Mouse (Mus musculus): ENCODE measurements around the gene Emsy.

Gene Emsy

GRCm38 (mm10) chr7:98667956-98668746 is 11.6 kb upstream of the Emsy start:
- no peak for DNase-seq (ENCODE audit: low spot score)

DNA sequence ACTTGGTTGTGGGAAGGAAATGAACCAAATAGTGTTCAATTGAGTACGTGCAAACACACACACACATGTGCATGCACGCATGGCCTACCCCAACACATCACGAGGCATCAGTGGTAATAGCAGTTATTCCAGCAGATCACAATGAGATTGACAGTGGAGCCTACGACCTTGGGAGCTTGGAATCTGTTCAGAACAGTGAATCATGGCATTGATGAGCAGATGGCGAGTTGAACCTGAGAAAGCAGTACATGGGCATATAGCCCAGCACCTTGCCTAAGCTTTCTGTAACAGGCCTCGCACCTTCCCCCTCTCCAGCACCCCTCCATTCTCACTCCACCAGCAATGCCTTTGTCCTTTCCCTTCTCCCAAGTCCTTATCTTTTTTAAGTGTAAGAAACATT is 9.1 kb upstream of the Emsy start:
- DNase-seq (ENCODE audit: low spot score): no peak

DNA sequence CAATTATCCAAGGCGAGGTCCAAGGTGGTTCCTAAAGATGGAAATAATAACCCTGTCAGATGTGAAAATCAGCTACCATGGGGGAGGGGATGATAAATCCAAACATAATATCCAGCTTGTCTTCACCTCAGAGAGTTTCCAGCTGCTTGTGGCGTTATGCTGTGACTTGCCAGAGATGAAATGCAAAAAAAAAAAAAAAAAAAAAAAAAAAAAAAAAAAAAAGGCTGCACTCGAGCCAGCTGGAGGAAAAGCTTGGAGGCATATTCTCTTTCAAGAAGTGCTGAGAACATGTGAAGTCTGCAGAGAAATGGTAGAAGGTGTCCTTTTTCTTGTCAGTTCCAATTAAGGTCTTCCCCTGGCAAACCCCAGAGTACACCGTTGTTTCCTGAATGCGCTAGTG is 8.6 kb upstream of the Emsy start:
- no peak for DNase-seq (ENCODE audit: low spot score)

DNA sequence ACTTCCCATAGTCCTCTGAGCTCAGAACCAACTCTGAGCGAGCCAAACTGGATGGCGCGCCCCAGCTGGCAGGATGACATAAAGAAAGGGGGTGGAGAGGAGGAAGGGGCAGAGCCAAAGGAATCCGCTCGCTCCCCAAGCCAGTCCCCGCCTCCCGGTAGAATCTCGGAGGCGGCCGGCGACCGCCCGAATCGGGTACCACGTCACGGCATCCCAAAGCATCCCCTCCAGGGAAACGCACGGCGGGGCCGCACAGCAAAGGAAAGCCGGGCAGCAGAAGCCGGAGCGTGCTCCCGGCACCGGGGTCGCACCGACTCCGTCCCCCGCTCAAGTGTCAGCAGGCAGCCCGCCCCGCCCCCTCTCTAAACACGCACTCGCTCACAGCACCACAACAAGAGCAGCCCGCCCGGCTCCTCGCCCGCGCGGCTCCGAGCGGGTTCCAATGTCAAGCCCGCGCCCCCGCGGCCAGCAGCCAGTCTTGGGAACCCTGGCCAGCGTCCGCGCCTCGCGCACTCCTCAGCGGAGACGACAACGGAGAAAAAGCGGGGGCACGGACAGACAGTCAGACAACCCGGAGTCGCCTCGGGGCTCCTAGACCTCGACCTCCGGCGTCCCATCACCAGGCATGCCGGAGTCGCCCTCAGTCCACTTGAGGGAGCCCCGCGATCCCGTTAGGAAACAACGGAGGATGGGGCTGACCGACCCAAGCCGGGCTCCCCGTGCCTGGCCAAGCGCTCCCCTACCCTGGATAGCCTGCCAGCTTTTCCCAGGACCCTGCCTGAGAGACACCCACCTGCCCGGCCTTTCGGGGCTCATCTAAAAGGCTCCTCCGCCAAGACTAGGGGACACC is 677 bp downstream of the Emsy start:
- DNase-seq (ENCODE audit: low spot score): peak; percentile 82

GRCm38 (mm10) chr7:98651651-98652050 is 4.9 kb downstream of the Emsy start:
- no peak for DNase-seq (ENCODE audit: low spot score)

GRCm38 (mm10) chr7:98644238-98644637 is 12.3 kb downstream of the Emsy start:
- DNase-seq (ENCODE audit: low spot score): no peak

DNA sequence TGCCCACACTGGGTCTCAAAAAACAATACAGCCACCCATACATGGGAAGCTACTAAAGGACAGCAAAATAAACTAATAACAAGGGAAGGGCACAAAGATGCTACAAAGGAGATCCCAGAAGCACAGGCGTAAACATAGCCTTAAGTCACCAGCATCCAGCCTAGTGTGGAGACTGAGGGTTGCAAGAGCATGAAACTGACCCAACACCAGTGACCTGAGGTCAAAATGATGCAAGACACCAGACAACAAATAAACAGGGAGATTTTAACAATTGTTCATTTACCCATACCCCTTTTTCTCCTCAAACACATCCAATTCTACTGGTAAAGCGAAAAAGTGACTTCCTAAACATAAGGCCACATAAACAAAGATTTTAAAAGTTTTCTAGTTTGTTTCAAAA is 20.0 kb downstream of the Emsy start:
- no peak for DNase-seq (ENCODE audit: low spot score)

- no peak for DNase-seq (ENCODE audit: low spot score)
Observed at GRCm38 (mm10) chr7:98633032-98633431, 23.6 kb downstream of the Emsy start.

- no peak for DNase-seq (ENCODE audit: low spot score)
Observed at GRCm38 (mm10) chr7:98629947-98630346, 26.6 kb downstream of the Emsy start.

GRCm38 (mm10) chr7:98617739-98618138 is 38.8 kb downstream of the Emsy start:
- no peak for DNase-seq (ENCODE audit: low spot score)

DNA sequence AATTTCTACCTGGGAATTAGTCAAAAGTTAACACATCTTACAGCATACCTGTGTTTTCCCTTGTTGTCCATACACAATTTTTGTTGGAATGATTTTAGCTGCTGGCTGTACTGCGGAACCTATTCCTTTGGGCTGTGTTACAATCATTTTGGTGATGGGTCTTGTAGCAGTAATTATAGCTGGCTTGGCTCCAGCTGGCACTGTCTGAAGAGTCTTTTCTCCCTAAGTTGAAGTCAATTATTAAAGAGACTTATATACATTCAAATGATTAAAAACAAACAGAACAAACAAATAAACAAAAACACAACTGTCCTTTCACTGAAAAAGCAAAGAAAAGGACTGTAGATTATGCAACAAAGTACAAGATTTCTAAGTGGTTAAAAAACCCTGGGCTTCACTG is 43.6 kb downstream of the Emsy start:
- no peak for DNase-seq (ENCODE audit: low spot score)

DNA sequence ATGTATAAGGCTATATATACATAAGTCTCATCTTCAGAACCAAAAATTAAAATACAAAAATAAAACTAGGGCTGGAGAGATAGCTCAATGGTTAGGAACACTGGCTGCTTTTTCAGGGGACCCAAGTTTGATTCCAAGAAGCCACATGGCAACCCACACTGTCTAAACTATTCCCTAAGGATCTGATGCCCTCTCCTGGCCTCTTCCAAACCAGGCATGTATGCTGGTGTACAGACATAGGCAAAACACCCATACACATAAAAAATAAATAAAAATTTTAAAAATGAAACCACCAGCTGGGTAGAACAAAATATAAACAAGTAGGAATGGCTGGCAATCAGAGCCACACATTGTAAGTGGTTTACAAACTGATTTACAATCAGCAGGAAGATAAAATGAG is 48.1 kb downstream of the Emsy start:
- DNase-seq (ENCODE audit: low spot score): no peak

GRCm38 (mm10) chr7:98607158-98607557 is 49.4 kb downstream of the Emsy start:
- DNase-seq (ENCODE audit: low spot score): no peak

GRCm38 (mm10) chr7:98601715-98602114 is 54.9 kb downstream of the Emsy start:
- DNase-seq (ENCODE audit: low spot score): no peak

- DNase-seq (ENCODE audit: low spot score): no peak
Observed at GRCm38 (mm10) chr7:98597402-98597801, 59.2 kb downstream of the Emsy start.

GRCm38 (mm10) chr7:98594731-98595130 is 61.9 kb downstream of the Emsy start:
- peak; percentile 73 for DNase-seq (ENCODE audit: low spot score)

GRCm38 (mm10) chr7:98593276-98593675 is 63.3 kb downstream of the Emsy start:
- no peak for DNase-seq (ENCODE audit: low spot score)

GRCm38 (mm10) chr7:98589028-98589427 is 67.6 kb downstream of the Emsy start:
- no peak for DNase-seq (ENCODE audit: low spot score)

GRCm38 (mm10) chr7:98586313-98586712 is 70.3 kb downstream of the Emsy start:
- DNase-seq (ENCODE audit: low spot score): no peak

- DNase-seq (ENCODE audit: low spot score): no peak
Observed at GRCm38 (mm10) chr7:98584555-98584954, 72.0 kb downstream of the Emsy start.

- DNase-seq (ENCODE audit: low spot score): no peak
Observed at GRCm38 (mm10) chr7:98581266-98581665, 75.3 kb downstream of the Emsy start.

- DNase-seq (ENCODE audit: low spot score): no peak
Observed at GRCm38 (mm10) chr7:98580441-98580840, 76.1 kb downstream of the Emsy start.

GRCm38 (mm10) chr7:98579731-98580130 is 76.9 kb downstream of the Emsy start:
- no peak for DNase-seq (ENCODE audit: low spot score)

Measured in testis, postnatal 14 days (tissue).